Mouse (Mus musculus): ENCODE measurements around the gene Fbxo30. TPM values are rescaled to one million over a fixed set of nuclear protein-coding genes. Genes with fewer than 3 reads are reported as not detected.
"Not testable (repeated sequence)": the region's sequence is repeated elsewhere in the genome, so short reads cannot be mapped to it uniquely, and the experiment has no call there.

Fbxo30 gene
- polyA plus RNA-seq, 2 experiments = 11.2 to 23.7 TPM

- no peak overlapping the region for H3K4me3 ChIP-seq (replicated peaks; ENCODE audit: low read length)
- no peaks in the 10 kb centered on the region for H3K27me3 ChIP-seq (ENCODE audit: control insufficient read depth, insufficient read depth, low read length)
- no peak for DNase-seq (ENCODE audit: low spot score)
- no peaks in the 10 kb centered on the region for H3K9me3 ChIP-seq (ENCODE audit: control insufficient read depth, low read length)
- H3K27ac ChIP-seq (replicated peaks; ENCODE audit: low read depth, low read length) = no peak overlapping the region
- no peaks in the 10 kb centered on the region for H3K4me1 ChIP-seq (ENCODE audit: control insufficient read depth, insufficient read depth, low read length)
- no peak overlapping the region for H3K9ac ChIP-seq (ENCODE audit: low read depth, low read length, severe bottlenecking)
- no peak for TF ChIP-seq POLR2A (IDR thresholded peaks at IDR 0.05; ENCODE audit: borderline replicate concordance, extremely low read depth, insufficient read depth, insufficient read length)
- no peak overlapping the region for H3K4me2 ChIP-seq (replicated peaks; ENCODE audit: low read depth, low read length, severe bottlenecking)
- H3K36me3 ChIP-seq (ENCODE audit: control insufficient read depth, insufficient read depth, low read length) = no peaks in the 10 kb centered on the region
- no peak for ATAC-seq (ENCODE audit: low FRiP score, low read depth)
Observed at GRCm38 (mm10) chr10:11260119-11260518, 21.0 kb upstream of the Fbxo30 start.

- not testable (repeated sequence) for H3K9me3 ChIP-seq (ENCODE audit: control insufficient read depth, low read length); H3K27ac ChIP-seq (replicated peaks; ENCODE audit: low read depth, low read length); H3K4me2 ChIP-seq (replicated peaks; ENCODE audit: low read depth, low read length, severe bottlenecking); H3K36me3 ChIP-seq (ENCODE audit: control insufficient read depth, insufficient read depth, low read length); H3K27me3 ChIP-seq (ENCODE audit: control insufficient read depth, insufficient read depth, low read length); H3K4me3 ChIP-seq (replicated peaks; ENCODE audit: low read length); ATAC-seq (ENCODE audit: low FRiP score, low read depth); H3K9ac ChIP-seq (ENCODE audit: low read depth, low read length, severe bottlenecking); DNase-seq (ENCODE audit: low spot score); H3K4me1 ChIP-seq (ENCODE audit: control insufficient read depth, insufficient read depth, low read length)
- WGBS = 81% methylated on average over 2 of the region's 2 CpGs
Observed at GRCm38 (mm10) chr10:11262292-11262691, 18.8 kb upstream of the Fbxo30 start.

GRCm38 (mm10) chr10:11263795-11264194 lies 17.3 kb upstream of the Fbxo30 start:
- ATAC-seq (ENCODE audit: low FRiP score, low read depth); H3K4me3 ChIP-seq (replicated peaks; ENCODE audit: low read length); H3K9ac ChIP-seq (ENCODE audit: low read depth, low read length, severe bottlenecking); H3K9me3 ChIP-seq (ENCODE audit: control insufficient read depth, low read length); H3K27ac ChIP-seq (replicated peaks; ENCODE audit: low read depth, low read length); H3K36me3 ChIP-seq (ENCODE audit: control insufficient read depth, insufficient read depth, low read length); H3K4me1 ChIP-seq (ENCODE audit: control insufficient read depth, insufficient read depth, low read length); DNase-seq (ENCODE audit: low spot score); H3K4me2 ChIP-seq (replicated peaks; ENCODE audit: low read depth, low read length, severe bottlenecking); H3K27me3 ChIP-seq (ENCODE audit: control insufficient read depth, insufficient read depth, low read length): not testable (repeated sequence)
- WGBS = 88% methylated on average over 2 of the region's 2 CpGs

- Histone ChIP-seq H3K9me3 (ENCODE audit: control insufficient read depth, low read length) (no peaks in the 10 kb centered on the region), H3K4me1 (ENCODE audit: control insufficient read depth, insufficient read depth, low read length) (no peaks in the 10 kb centered on the region), H3K4me2 (replicated peaks; ENCODE audit: low read depth, low read length, severe bottlenecking) (no peak overlapping the region), H3K36me3 (ENCODE audit: control insufficient read depth, insufficient read depth, low read length) (no peaks in the 10 kb centered on the region), H3K4me3 (replicated peaks; ENCODE audit: low read length) (no peak overlapping the region), H3K27me3 (ENCODE audit: control insufficient read depth, insufficient read depth, low read length) (no peaks in the 10 kb centered on the region), H3K27ac (replicated peaks; ENCODE audit: low read depth, low read length) (no peak overlapping the region), H3K9ac (ENCODE audit: low read depth, low read length, severe bottlenecking) (no peak overlapping the region)
- no peak for TF ChIP-seq POLR2A (IDR thresholded peaks at IDR 0.05; ENCODE audit: borderline replicate concordance, extremely low read depth, insufficient read depth, insufficient read length)
- DNase-seq (ENCODE audit: low spot score) = no peak
- no peak for ATAC-seq (ENCODE audit: low FRiP score, low read depth)
Observed at GRCm38 (mm10) chr10:11269165-11269564, 12.0 kb upstream of the Fbxo30 start.

- no peak for ATAC-seq (ENCODE audit: low FRiP score, low read depth)
Observed at GRCm38 (mm10) chr10:11274431-11274830, 6.7 kb upstream of the Fbxo30 start.

GRCm38 (mm10) chr10:11280235-11280577 lies 924 bp upstream of the Fbxo30 start:
- no peaks in the 10 kb centered on the region for H3K36me3 ChIP-seq (ENCODE audit: control insufficient read depth, insufficient read depth, low read length)
- H3K4me1 ChIP-seq (ENCODE audit: control insufficient read depth, insufficient read depth, low read length) = 0 out of 2 replicates have a peak, but pooled peaks cover 3% of the 10 kb centered on the region
- H3K27me3 ChIP-seq (ENCODE audit: control insufficient read depth, insufficient read depth, low read length) = no peaks in the 10 kb centered on the region
- H3K27ac ChIP-seq (replicated peaks; ENCODE audit: low read depth, low read length) = peak overlapping the region; percentile 95
- ATAC-seq (ENCODE audit: low FRiP score, low read depth) = no peak
- DNase-seq (ENCODE audit: low spot score) = no peak
- H3K4me3 ChIP-seq (replicated peaks; ENCODE audit: low read length) = peak overlapping the region; percentile 96
- peak overlapping the region; percentile 82 for H3K4me2 ChIP-seq (replicated peaks; ENCODE audit: low read depth, low read length, severe bottlenecking)
- H3K9ac ChIP-seq (ENCODE audit: low read depth, low read length, severe bottlenecking) = peak overlapping the region; percentile 98
- WGBS = 0% methylated on average over 6 of the region's 6 CpGs
- no peaks in the 10 kb centered on the region for H3K9me3 ChIP-seq (ENCODE audit: control insufficient read depth, low read length)
- TF ChIP-seq POLR2A (IDR thresholded peaks at IDR 0.05; ENCODE audit: borderline replicate concordance, extremely low read depth, insufficient read depth, insufficient read length) = no peak

More at GRCm38 (mm10) chr10:11274431-11274830, 6.7 kb upstream of the Fbxo30 start:
- no peaks in the 10 kb centered on the region for H3K27me3 ChIP-seq (ENCODE audit: control insufficient read depth, insufficient read depth, low read length)
- H3K9me3 ChIP-seq (ENCODE audit: control insufficient read depth, low read length) = no peaks in the 10 kb centered on the region
- no peaks in the 10 kb centered on the region for H3K4me1 ChIP-seq (ENCODE audit: control insufficient read depth, insufficient read depth, low read length)
- H3K27ac ChIP-seq (replicated peaks; ENCODE audit: low read depth, low read length) = no peak overlapping the region
- DNase-seq (ENCODE audit: low spot score) = no peak
- no peak for TF ChIP-seq POLR2A (IDR thresholded peaks at IDR 0.05; ENCODE audit: borderline replicate concordance, extremely low read depth, insufficient read depth, insufficient read length)
- H3K36me3 ChIP-seq (ENCODE audit: control insufficient read depth, insufficient read depth, low read length) = no peaks in the 10 kb centered on the region
- H3K4me3 ChIP-seq (replicated peaks; ENCODE audit: low read length) = no peak overlapping the region
- H3K4me2 ChIP-seq (replicated peaks; ENCODE audit: low read depth, low read length, severe bottlenecking) = no peak overlapping the region
- 79% methylated on average over 1 of the region's 1 CpGs for WGBS
- no peak overlapping the region for H3K9ac ChIP-seq (ENCODE audit: low read depth, low read length, severe bottlenecking)
